Comparison of ENCODE assay signal across 16 mouse cellular contexts in genomic region chr7:142613077-142613476, GRCm38 (mm10). TPM values are rescaled to one million over a fixed set of nuclear protein-coding genes. Genes with fewer than 3 reads are reported as not detected.
"Had no signal": no experiment of that assay in that cellular context is flagged by ENCODE, and none has a peak within 500 bp of the region (broad histone marks: within the 10 kb centered on the region; RNA-seq: fewer than 3 reads in every experiment).

No protein-coding gene starts in this region.

- H3K27me3 ChIP-seq: midbrain, embryonic 12.5 days; neural tube, embryonic 15.5 days had no signal

- H3K27ac ChIP-seq: layer of hippocampus, adult 2 months; liver, embryonic 14.5 days; midbrain, embryonic 12.5 days; neural tube, embryonic 15.5 days had no signal

- H3K36me3 ChIP-seq: midbrain, embryonic 12.5 days; neural tube, embryonic 15.5 days had no signal

- H3K4me3 ChIP-seq: layer of hippocampus, adult 2 months; midbrain, embryonic 12.5 days; neural tube, embryonic 15.5 days had no signal

- H3K9ac ChIP-seq: liver, embryonic 14.5 days; midbrain, embryonic 12.5 days; neural tube, embryonic 15.5 days had no signal

- DNase-seq: kidney, postnatal 10 days; kidney, postnatal 4 days; lung, adult 18-20 months; lung, postnatal 10 days; right cerebral cortex, adult 18-20 months; right cerebral cortex, postnatal 25 days; thymus, postnatal 36 days had no signal

- H3K4me2 ChIP-seq: midbrain, embryonic 12.5 days; neural tube, embryonic 15.5 days had no signal

- H3K9me3 ChIP-seq: midbrain, embryonic 12.5 days; neural tube, embryonic 15.5 days had no signal

RNA-seq across cellular contexts. Expression of gene Gm49394, which starts 56.7 kb away (rescaled TPM):
- polyA plus RNA-seq: kidney, embryonic 14.5 days; liver, adult 2 months; midbrain, embryonic 12.5 days; midbrain, postnatal 0 days; neural tube, embryonic 11.5 days; neural tube, embryonic 15.5 days; thymus, postnatal 0 days had no signal
